Mouse (Mus musculus) B cell, adult (primary cell): ENCODE results near the gene Oip5. TPM values are rescaled to one million over a fixed set of nuclear protein-coding genes. Genes with fewer than 3 reads are reported as not detected.

Experiments
- total RNA-seq: library from RNA; stranded (reverse); gene quantifications from 4 replicates; pipeline ENCODE4 v1.2.4, GENCODE M21; 2023; ENCODE audit not compliant: inconsistent age

The Oip5 gene
- 1.4 to 2.3 TPM (median 1.7 TPM) in 4 replicates for total RNA-seq

DNA sequence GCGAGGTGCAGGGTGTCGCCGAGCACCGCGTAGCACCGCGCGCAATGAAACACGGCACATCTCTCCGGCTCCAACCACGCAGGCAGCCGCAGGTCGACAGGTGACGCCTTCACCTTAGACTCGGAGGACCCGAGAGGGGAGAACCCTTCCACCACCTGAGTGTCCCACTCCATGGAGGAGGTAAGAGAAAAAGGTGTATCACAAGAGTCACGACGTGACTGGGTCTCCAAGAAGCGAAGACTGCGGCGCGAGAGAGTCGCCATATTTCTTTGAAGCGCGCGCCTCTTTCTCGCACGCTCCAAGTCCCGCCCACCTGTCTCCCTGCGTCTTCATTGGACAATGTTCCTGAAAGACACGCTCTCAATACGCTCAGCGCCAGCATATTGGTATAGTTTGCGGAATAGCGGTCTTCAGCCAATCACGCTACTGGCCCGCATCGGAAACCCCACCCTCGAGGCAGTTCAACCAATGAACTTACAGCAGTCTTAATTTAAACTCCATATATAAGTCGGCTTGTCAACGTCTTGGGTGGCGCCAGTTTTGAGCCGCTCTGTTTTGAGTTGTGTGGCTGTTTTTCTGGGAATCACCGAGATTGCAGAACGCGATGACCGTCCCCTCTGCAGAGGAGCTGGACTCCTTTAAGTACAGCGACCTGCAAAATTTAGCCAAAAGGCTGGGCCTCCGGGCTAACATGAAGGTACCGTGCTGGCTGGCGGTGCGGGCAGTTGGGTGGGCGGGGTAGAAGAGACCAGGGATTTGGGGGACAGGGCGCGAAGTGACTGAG, at the start of gene Oip5, which contains the start of gene Nusap1:
TSS of gene Oip5 (minus strand) at position 271 of the 784 bp plus-strand sequence.
TSS of gene Nusap1 (plus strand) at position 100 of the 784 bp plus-strand sequence.

DNA sequence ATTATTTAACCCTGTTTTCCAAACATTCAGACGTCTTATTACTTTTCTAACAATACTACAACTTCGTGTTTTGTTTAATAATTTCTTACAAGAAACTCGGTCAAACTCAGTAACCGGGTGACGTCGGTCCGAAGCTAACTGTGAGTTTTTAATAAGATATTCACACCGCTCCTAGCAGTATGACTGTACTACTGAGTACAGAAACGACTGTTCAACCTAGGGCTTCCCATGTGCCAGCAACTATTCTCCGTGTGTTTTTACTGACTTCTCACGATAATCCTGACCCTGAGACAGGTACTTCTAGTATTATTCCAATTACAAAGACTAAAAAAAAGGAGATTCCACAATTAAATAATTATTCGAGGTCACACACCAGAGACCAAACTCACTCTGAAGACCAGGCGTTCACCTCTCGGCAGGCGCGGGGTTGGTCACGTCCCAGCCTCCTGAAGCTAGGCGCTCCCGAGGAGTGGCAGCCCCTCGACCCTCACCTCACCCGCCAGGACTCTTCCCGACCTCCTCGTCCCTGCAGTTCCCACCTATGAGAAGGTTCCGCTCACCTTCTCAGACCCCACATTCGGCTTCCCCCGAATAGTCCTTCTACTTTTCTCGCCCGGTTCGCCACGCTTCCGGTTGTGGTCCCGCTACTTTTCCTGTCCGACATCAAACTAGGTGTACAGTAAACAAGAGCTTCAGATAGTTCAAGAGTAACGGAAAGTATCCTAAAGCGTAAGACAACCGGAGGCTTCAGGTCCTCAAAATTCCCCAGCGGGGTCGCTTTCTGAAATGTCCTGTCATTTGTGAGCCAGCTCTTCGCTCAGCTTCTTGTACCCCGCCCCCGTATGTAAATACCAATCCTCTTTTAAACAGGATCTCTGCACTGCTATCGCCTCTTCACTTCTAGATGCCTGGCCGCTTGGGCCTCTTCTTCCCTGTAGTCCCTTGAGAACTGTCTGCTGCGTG, 44.2 kb upstream of the Oip5 start, which contains the start of gene Ndufaf1:
TSS of gene Ndufaf1 (minus strand) at position 608 of the 963 bp plus-strand sequence.

Other genes with a start within 250 kb of the Oip5 start
- 38.9 to 47.4 TPM (median 42.3 TPM) in 4 replicates for gene Ino80, start 140.8 kb downstream of the Oip5 start, total RNA-seq
- gene Exd1, start 70.8 kb downstream of the Oip5 start, total RNA-seq: 0.10 to 0.36 TPM (median 0.10 TPM) in 3 of 4 replicates, not detected in the other
- 69.0 to 78.1 TPM (median 70.2 TPM) in 4 replicates for gene Chp1, start 70.8 kb downstream of the Oip5 start, total RNA-seq
- gene Nusap1, start 171 bp downstream of the Oip5 start, total RNA-seq: 2.2 to 3.9 TPM (median 3.3 TPM) in 4 replicates
- gene Ndufaf1, start 44.4 kb upstream of the Oip5 start, total RNA-seq: 14.0 to 19.5 TPM (median 16.4 TPM) in 4 replicates
- 52.8 to 57.7 TPM (median 53.4 TPM) in 4 replicates for gene Rtf1, start 56.6 kb upstream of the Oip5 start, total RNA-seq
- gene Itpka, start 123.9 kb upstream of the Oip5 start, total RNA-seq: 0.58 to 0.66 TPM in 2 of 4 replicates, not detected in the others
- 21.2 to 27.1 TPM (median 24.0 TPM) in 4 replicates for gene Ltk, start 142.0 kb upstream of the Oip5 start, total RNA-seq
- 30.7 to 37.0 TPM (median 34.7 TPM) in 4 replicates for gene Rpap1, start 169.1 kb upstream of the Oip5 start, total RNA-seq
- gene Tyro3, start 179.3 kb upstream of the Oip5 start, total RNA-seq: 0.12 to 0.39 TPM (median 0.13 TPM) in 3 of 4 replicates, not detected in the other